Mouse (Mus musculus) heart, embryonic 10.5 days (tissue): ENCODE results near the gene Tm9sf4. TPM values are rescaled to one million over a fixed set of nuclear protein-coding genes. Genes with fewer than 3 reads are reported as not detected.
A peak's percentile ranks its signal among the peaks of the same experiment; 100 is the strongest.

Experiments used
- DNase-seq: peaks from one replicate; pipeline ENCODE4 v3.0.0-alpha.2; 2017; ENCODE audit warnings: low spot score
- H3K27ac ChIP-seq: fragments of 300-500 bp; sonication (generic); 2 replicates; pipeline ENCODE4 v1.5.1; 2016; ENCODE audit warnings: mild to moderate bottlenecking
- H3K27me3 ChIP-seq: fragments of 300-500 bp; sonication (generic); 2 replicates; pipeline ENCODE4 v1.6.1; 2016; ENCODE audit warnings: mild to moderate bottlenecking; ENCODE audit not compliant: poor library complexity, insufficient read depth, severe bottlenecking
- H3K36me3 ChIP-seq: fragments of 300-500 bp; sonication (generic); 2 replicates; pipeline ENCODE4 v1.6.1; 2016; ENCODE audit warnings: mild to moderate bottlenecking, moderate library complexity
- H3K4me1 ChIP-seq: fragments of 300-500 bp; sonication (generic); 2 replicates; pipeline ENCODE4 v1.6.1; 2016; ENCODE audit warnings: mild to moderate bottlenecking
- H3K4me3 ChIP-seq: fragments of 300-500 bp; sonication (generic); 2 replicates; pipeline ENCODE4 v1.5.1; 2016; ENCODE audit warnings: mild to moderate bottlenecking, moderate library complexity
- H3K9me3 ChIP-seq: fragments of 300-500 bp; sonication (generic); 2 replicates; pipeline ENCODE4 v1.6.1; 2016; ENCODE audit warnings: mild to moderate bottlenecking, moderate library complexity
- WGBS: fragments of 180-500 bp; shearing (Covaris S2); methylation state at CpG from one replicate; pipeline ENCODE4 v1.1.7; 2016; 5-methylcytosine and 5-hydroxymethylcytosine counted together
- polyA plus RNA-seq: library from polyadenylated mRNA; unstranded; fragments of >200 nt; fragmentation: Nextera tagmentation; extraction: Ambion mirVana; gene quantifications from 2 replicates; pipeline ENCODE4 v1.2.1, GENCODE M21; 2016

Gene Tm9sf4
- polyA plus RNA-seq, 1 experiment from 2014 or later, result 74.4 TPM

DNA sequence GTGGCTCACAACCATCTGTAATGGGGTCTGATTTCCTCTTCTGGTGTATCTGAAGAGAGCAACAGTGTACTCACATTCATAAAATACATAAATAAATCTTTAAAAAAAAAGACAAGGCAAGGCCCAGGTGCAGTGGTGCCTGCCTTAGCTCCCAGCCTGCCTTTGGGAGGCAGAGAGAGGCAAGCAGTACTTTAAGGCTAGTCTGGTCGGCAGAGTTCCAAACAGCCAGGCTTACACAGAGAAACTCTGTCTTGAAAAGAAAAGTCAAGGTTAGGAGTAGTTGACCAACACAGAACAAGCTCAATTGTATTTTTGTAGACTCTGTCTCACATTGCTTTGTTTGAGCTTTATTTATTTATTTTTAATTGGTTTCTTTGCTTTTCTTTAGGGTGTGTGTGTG is 41.7 kb downstream of the Tm9sf4 start:
- WGBS, result 84% methylated on average over 1 of the region's 1 CpGs
- peaks cover 87% of the 10 kb centered on the region for H3K36me3 ChIP-seq

DNA sequence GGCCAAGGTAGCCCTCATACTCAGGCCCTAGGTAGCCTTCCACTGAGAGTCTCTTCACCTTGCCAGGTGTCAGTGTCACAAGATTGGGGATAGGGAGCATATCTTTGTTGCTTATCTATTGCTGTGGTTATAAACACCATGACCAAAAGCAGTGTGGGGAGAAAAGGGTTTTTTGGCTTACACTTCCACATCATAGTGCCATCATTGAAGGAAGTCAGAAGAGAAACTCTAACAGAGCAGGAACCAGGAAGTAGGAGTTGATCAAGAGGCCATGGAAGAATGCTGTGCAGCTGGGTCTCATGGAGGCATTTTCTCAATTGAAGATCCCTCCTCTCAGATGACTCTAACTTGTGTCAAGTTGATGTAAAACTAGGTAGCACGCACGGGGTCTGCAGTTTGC is 47.0 kb downstream of the Tm9sf4 start:
- 84% methylated on average over 2 of the region's 2 CpGs for WGBS
- Histone ChIP-seq H3K27me3 (no peaks in the 10 kb centered on the region), H3K9me3 (no peaks in the 10 kb centered on the region), H3K4me3 (no peak overlapping the region), H3K36me3 (peaks cover 71% of the 10 kb centered on the region), H3K4me1 (no peaks in the 10 kb centered on the region), H3K27ac (no peak overlapping the region)
- no peak for DNase-seq

More for the DNA sequence above, 41.7 kb downstream of the Tm9sf4 start:
- Histone ChIP-seq H3K4me1 (peaks cover 9% of the 10 kb centered on the region), H3K27ac (no peak overlapping the region), H3K4me3 (no peak overlapping the region), H3K27me3 (no peaks in the 10 kb centered on the region), H3K9me3 (no peaks in the 10 kb centered on the region)
- no peak for DNase-seq

DNA sequence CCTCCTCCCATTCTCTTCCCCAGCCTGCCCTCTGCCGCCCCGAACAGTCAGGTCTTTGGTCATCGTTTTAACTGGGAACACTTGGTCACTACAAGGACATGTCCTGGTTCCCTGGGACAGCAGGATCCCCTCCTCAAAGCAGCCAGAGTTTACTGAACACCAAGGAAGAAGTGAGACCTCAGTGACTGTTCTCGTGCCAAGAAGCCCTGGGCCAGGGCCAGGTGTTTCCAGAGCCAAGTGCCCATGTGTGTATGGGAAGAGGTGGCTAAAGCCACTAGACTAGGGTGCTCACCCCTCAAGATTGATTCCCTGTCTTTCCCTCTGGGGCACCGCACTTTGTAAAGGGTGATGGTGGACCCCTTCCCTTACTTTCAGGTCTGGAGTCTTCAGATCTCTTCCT is 48.2 kb downstream of the Tm9sf4 start:
- no peak overlapping the region for H3K27ac ChIP-seq
- H3K36me3 ChIP-seq, result peaks cover 64% of the 10 kb centered on the region
- DNase-seq, result no peak
- no peak overlapping the region for H3K4me3 ChIP-seq
- H3K4me1 ChIP-seq, result peaks cover 5% of the 10 kb centered on the region
- WGBS, result 93% methylated on average over 5 of the region's 5 CpGs
- no peaks in the 10 kb centered on the region for H3K27me3 ChIP-seq
- no peaks in the 10 kb centered on the region for H3K9me3 ChIP-seq

DNA sequence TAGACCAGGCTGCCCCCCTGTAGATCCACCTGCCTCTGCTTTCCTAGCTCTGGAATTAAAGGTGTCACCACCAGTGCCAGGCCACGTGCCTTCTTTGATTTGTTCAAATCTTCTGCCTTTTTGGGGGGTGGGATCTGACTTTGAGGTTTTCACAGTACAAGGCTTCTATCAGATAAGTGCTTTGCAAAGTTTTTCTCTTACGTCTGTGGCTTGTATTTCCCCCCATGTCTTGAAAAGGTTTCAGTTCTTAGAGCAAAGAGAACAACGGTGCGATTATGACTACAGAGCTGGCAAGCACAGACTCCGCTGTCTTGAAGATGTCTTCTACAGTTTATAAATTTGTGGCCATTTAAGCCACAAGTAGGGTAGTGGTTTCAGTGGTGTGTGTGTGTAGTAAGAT is 50.3 kb downstream of the Tm9sf4 start:
- H3K4me3 ChIP-seq, result no peak overlapping the region
- no peaks in the 10 kb centered on the region for H3K27me3 ChIP-seq
- no peak overlapping the region for H3K27ac ChIP-seq
- H3K9me3 ChIP-seq, result no peaks in the 10 kb centered on the region
- peaks cover 18% of the 10 kb centered on the region for H3K4me1 ChIP-seq
- WGBS, result 90% methylated on average over 5 of the region's 5 CpGs
- peaks cover 42% of the 10 kb centered on the region for H3K36me3 ChIP-seq
- DNase-seq, result no peak

DNA sequence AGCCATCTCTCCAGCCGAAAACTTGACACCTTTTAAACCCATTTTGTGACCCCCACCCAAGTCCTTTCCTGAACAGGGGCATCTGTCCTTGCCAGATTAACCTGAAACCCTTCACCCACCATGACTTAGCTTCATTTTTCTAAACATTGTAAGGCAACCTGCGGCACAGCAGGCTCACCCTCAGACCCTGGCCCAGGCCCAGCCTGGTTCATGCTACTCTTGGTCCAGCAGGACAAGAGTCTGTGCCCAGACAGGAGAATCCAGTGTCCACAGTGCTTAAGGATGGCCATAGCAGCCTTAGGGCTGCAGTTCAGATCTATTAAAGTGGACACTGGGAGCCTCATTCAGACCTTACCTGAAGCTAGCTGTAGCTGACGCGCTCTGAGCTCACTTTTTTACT is 52.2 kb downstream of the Tm9sf4 start:
- H3K27me3 ChIP-seq, result no peaks in the 10 kb centered on the region
- H3K36me3 ChIP-seq, result peaks cover 25% of the 10 kb centered on the region
- no peak overlapping the region for H3K4me3 ChIP-seq
- no peak for DNase-seq
- WGBS, result 91% methylated on average over 4 of the region's 4 CpGs
- peaks cover 25% of the 10 kb centered on the region for H3K4me1 ChIP-seq
- H3K27ac ChIP-seq, result no peak overlapping the region
- H3K9me3 ChIP-seq, result no peaks in the 10 kb centered on the region

DNA sequence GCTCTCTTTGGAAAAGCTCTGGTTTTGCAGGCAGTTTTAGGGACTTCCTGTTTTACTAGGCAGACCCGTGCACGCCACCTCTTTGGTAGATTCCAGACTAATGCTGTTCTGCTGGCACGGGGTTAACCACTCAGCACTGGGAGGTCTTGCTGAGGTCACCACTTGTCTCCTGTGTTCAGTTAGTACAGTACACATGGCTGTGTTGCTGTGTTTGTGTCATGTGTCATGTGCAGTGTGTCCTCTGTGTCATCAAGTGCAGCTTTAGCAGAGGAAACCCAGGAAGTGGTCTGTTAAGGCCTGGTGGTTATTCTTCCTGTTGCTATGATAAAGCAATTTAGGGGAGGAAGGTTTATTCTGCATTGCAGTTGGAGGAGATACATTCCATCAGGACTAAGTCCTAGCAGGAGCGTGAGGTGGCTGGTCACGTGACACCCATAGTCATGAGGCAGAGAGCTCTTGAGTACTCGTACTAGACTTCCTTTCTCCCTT is 53.7 kb downstream of the Tm9sf4 start:
- peak overlapping the region; percentile 22; the same call in 1 of the 2 replicates for H3K27ac ChIP-seq
- WGBS, result 49% methylated on average over 6 of the region's 6 CpGs
- peaks cover 33% of the 10 kb centered on the region for H3K4me1 ChIP-seq
- H3K9me3 ChIP-seq, result no peaks in the 10 kb centered on the region
- no peak overlapping the region for H3K4me3 ChIP-seq
- no peaks in the 10 kb centered on the region for H3K27me3 ChIP-seq
- DNase-seq, result no peak
- H3K36me3 ChIP-seq, result peaks cover 10% of the 10 kb centered on the region

DNA sequence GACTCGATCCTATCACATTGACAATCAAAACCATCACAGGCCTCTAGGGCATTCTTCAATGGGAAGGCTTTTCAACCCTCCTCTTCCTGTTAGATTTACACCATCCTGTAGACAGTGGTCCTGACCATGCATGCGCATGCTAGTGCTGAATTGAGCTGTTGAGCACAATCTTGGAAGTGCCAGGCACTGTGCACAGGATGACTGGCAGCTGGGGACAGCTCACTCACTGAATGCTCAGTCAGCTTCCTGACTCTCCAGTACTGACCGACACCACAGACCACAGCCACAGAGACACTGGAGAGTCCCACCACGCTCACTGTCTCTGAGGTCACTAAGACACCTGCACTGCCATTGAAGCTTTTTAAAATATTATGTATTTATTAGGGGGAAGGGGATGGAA is 54.3 kb downstream of the Tm9sf4 start:
- no peak for DNase-seq
- Histone ChIP-seq H3K27ac (no peak overlapping the region), H3K27me3 (no peaks in the 10 kb centered on the region), H3K9me3 (no peaks in the 10 kb centered on the region), H3K36me3 (peaks cover 5% of the 10 kb centered on the region; the same call in 1 of the 2 replicates), H3K4me1 (peaks cover 33% of the 10 kb centered on the region), H3K4me3 (no peak overlapping the region)
- WGBS, result 66% methylated on average over 4 of the region's 4 CpGs

DNA sequence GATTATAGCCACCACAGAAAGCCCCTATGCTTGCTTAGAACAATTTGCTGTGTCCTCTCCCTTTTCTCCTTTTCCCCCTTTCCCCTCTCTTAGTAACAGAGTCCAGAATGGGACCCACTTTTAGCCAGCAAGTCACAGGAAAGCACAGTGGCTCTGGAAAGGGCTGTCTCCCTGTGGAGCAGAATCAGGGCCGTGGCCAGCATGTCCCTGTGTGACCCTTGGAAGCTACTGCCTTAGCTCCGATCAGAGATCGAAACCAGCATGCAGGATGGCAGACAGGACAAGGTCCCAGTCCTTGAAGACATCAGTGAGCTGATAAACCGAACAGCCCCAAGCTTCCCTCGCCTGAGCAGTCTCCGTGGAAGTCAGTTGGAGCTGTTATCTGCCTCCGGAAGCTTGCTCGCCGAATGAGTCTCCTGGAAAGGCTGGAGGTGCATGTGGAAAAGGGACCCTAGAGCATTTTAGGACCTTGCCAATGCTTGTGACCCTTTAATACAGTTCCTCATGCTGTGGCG is 56.8 kb downstream of the Tm9sf4 start:
- DNase-seq, result no peak
- Histone ChIP-seq H3K9me3 (no peaks in the 10 kb centered on the region), H3K36me3 (peaks cover 4% of the 10 kb centered on the region; the same call in 1 of the 2 replicates), H3K27ac (no peak overlapping the region), H3K4me1 (peaks cover 33% of the 10 kb centered on the region), H3K4me3 (no peak overlapping the region), H3K27me3 (no peaks in the 10 kb centered on the region)
- WGBS, result 50% methylated on average over 10 of the region's 10 CpGs

DNA sequence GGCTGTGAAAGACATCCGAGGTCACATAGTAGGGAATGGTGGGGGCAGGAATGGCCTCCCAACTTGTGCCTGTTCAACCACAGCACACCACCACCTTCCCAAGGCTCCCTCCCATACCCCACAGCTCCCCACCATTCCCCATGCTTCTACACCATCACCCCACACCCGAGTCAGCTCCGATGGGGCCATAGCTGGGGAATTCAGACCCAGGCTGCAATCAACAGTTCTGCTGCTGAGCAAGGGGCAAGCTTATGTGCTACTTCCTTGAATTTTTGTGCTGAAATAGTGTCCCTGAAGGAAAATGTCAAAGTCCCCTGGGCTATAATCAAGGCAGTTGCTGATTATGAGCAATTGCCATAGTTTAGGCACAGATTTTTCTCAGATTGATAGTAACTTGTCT is 57.4 kb downstream of the Tm9sf4 start:
- Histone ChIP-seq H3K27me3 (no peaks in the 10 kb centered on the region), H3K4me1 (peaks cover 33% of the 10 kb centered on the region), H3K9me3 (no peaks in the 10 kb centered on the region), H3K4me3 (no peak overlapping the region), H3K36me3 (peaks cover 4% of the 10 kb centered on the region; the same call in 1 of the 2 replicates), H3K27ac (no peak overlapping the region)
- DNase-seq, result no peak
- WGBS, result 64% methylated on average over 3 of the region's 3 CpGs

DNA sequence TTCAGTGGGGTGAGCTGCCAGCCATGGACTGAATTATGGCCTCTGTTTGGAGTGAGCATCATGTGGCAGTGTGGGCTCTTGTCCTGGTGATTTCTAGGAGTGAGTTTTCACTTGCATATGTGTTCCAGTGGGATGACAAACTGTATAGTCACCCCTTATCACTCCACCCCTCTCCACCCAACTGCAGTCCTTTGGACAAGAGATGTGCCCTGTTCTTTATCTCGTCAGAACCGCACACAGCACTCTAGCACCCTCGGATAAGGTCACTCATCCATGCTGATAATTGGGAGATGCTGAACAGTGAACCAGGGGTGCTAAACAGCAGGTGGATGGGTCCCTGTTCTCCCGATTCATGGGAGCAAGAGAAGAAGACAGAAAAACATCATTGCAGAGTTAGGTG is 60.5 kb downstream of the Tm9sf4 start:
- no peak for DNase-seq
- Histone ChIP-seq H3K4me1 (peaks cover 29% of the 10 kb centered on the region), H3K4me3 (no peak overlapping the region), H3K27ac (0 out of 2 replicates have a peak overlapping the region, but pooled peaks have one; percentile 18), H3K27me3 (no peaks in the 10 kb centered on the region), H3K36me3 (peaks cover 4% of the 10 kb centered on the region; the same call in 1 of the 2 replicates), H3K9me3 (no peaks in the 10 kb centered on the region)
- WGBS, result 38% methylated on average over 4 of the region's 4 CpGs

DNA sequence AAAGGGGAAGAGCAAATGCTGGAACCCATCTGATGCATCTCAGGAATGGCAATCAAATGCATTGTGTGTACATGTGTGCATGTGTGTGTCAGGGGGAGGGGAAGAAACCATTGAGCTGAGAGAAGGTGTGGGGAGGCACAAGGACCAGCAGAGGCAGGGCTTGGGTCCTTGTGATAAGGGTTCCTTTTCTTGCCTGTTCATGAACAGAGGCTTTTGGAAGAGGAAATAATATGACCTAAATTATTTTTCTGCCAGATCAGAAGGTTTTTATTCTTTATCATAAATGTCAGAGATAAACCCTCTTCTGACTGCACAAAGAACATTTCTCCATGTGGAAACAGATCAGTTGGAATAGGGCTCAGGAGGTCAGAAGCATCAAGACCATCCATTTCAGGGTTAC is 61.0 kb downstream of the Tm9sf4 start:
- H3K4me3 ChIP-seq, result no peak overlapping the region
- H3K4me1 ChIP-seq, result peaks cover 29% of the 10 kb centered on the region
- peaks cover 4% of the 10 kb centered on the region; the same call in 1 of the 2 replicates for H3K36me3 ChIP-seq
- H3K9me3 ChIP-seq, result no peaks in the 10 kb centered on the region
- no peak for DNase-seq
- no peaks in the 10 kb centered on the region for H3K27me3 ChIP-seq
- H3K27ac ChIP-seq, result 0 out of 2 replicates have a peak overlapping the region, but pooled peaks have one; percentile 6

DNA sequence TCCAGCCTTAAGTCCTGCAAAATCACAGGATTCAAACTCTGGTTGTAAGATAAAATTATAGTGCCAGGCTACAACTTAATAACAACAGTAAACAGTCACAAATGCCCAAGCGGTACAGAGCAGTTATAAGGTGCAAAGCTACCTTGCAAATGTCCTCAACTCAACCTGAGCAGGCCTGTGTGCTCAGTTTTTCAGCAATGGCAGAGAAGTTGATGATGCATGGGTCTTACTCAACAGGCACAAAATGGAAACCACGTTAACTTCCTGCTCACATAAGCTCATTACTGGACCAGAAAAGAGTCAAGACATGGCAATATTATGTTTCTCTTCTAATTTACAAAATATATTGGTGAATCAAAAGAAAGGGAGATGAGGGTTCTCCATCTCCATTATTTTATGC is 61.5 kb downstream of the Tm9sf4 start:
- Histone ChIP-seq H3K4me1 (peaks cover 29% of the 10 kb centered on the region), H3K4me3 (no peak overlapping the region), H3K27me3 (no peaks in the 10 kb centered on the region), H3K9me3 (no peaks in the 10 kb centered on the region), H3K27ac (0 out of 2 replicates have a peak overlapping the region, but pooled peaks have one; percentile 6), H3K36me3 (peaks cover 4% of the 10 kb centered on the region; the same call in 1 of the 2 replicates)
- DNase-seq, result no peak
- WGBS, result 90% methylated on average over 2 of the region's 2 CpGs

DNA sequence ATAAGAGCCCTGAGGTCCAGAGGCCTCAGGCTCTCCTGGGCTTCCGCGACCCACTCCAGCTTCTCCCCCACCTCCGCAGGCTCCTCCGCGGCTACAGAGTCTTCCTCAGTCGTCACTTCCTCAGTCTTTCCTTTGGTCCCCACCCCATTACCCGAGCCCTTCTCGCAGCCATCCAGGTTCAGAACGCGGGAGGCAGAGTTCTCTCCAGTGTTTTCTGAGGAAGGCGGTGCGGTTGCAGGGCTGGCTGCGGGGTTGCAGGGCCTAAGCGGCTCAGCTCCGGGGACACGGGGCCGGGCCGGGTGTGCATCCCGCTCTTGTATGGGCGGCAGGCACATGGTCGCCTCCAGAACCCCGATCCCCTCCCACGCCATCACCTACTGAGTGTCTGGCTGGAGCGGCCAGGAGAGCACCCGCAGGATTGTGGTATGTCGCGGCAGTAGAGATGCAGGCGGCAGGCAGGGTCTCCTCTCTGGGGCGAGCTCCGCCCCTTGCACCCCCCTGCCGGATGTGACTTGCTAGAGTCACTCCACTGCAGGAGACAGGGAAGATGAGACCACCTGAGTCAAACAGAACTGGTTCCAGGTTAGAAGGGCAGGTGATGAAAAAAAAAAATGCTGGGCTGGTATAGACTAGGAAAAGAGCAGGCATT is 64.0 kb downstream of the Tm9sf4 start, which contains the start of gene Tspyl3:
Gene Tspyl3, minus strand, starts transcription at position 496 of the 649 bp plus-strand sequence.
- Histone ChIP-seq H3K36me3 (peaks cover 26% of the 10 kb centered on the region), H3K4me1 (peaks cover 26% of the 10 kb centered on the region), H3K4me3 (peak within 1 kb of the TSS; percentile 69), H3K27ac (peak within 1 kb of the TSS; percentile 88), H3K9me3 (no peaks in the 10 kb centered on the region), H3K27me3 (no peaks in the 10 kb centered on the region)
- DNase-seq, result no peak
- WGBS, result 1% methylated on average over 31 of the region's 31 CpGs
